Mouse (Mus musculus): ENCODE measurements around the gene Gabra6.
A peak's percentile ranks its signal among the peaks of the same experiment; 100 is the strongest.

The Gabra6 gene

DNA sequence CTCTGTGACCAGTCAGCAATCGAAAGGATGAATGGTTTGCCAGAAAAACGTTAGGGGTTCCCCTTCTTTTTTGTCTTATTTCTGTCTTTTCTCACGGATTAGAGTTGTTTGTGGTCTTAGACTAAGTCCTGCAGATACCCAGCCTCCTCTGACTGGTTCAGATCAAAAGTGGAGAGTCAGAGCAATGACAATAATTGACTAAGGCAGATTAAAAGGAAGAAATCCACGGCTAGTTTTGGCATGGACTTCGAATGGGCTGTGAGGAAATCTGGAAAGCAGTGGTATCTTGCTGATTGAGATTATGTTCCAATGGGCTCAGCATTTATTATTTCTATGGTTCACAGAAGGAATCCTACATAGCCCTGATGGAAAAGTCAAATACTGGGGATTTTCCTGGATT, at the start of gene Gabra6:
Gene Gabra6 (minus strand): TSS at position 191 of the 400 bp plus-strand sequence.
- DNase-seq, result peak; percentile 79

DNA sequence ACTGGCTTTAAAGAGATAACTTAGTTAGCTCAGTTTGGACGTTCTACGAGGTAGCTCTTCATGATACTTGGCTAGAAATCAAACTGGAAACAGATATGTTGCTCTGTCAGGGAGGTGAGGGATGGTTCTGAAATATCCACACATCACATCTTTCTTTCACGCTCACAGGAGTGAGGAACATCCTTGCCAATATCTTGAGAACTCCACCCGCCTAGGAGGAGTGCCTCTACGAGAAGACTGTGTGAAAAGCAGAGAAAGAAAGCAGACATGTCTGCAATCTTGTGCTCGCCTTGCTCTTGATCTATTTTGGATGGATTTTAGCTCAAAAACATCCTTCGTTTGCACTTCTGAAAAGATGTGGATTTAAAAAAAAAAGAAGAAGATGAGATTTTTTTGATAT, 44.7 kb upstream of the Gabra6 start:
- DNase-seq, result no peak

DNA sequence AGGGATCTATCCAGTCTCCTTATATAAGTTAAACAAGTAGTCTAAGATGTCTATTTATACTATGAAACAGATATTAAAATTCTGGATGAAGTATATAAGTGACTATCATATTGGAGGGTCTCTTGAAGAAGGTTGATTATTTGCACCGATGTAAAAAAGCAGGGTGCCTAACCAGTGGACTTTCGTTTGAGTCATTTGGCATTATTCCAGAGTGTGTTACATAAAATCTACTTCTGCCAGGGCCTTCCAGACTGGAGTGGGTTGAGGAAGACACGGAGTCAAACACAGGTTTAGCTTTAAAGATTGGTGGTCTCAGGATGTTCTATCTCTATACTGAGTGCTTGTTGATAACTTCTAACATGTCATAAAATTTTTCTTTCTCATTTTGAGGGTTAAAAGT, 11.2 kb upstream of the Gabra6 start:
- DNase-seq, result no peak

DNA sequence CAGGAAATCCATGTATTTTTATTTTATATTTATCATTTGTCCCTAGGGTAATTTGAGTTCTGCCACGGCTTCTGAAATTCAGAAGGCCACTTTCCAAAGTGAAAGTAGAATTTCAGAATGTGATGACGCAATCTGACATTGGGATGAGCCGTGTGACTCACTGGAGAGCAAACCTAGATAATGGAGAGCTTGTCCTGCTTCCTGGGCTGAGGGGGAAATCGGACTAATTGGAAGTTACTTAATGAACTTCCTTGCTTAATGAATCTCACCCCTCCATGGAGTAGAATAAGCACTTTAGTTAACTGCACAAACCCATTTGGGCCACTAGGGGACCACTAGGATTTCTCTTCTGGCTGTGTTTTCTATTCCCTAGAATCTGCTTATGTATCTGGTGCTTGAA, 5.4 kb upstream of the Gabra6 start:
- no peak for DNase-seq

GRCm38 (mm10) chr11:42321560-42321959, 688 bp upstream of the Gabra6 start:
- DNase-seq, result peak; percentile 21

DNA sequence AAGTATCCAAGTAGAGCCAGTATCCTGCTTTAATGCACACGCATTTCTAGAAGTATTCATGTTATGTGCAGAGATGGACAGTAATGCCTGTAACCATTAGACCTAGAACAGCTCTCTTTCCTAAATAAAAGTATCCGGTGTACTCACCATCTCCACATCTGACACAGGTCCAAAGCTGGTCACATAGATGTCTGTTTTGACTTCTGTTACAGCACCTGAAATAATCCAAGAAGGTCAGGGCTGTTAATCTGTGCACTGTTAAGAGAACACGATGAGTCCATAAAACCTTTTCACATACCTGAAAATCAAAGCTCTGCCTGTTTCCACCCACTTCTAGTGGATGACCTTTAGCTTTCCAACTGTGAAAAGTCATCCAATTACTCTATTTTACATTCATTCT, 1.4 kb downstream of the Gabra6 start:
- DNase-seq, result peak; percentile 41

DNA sequence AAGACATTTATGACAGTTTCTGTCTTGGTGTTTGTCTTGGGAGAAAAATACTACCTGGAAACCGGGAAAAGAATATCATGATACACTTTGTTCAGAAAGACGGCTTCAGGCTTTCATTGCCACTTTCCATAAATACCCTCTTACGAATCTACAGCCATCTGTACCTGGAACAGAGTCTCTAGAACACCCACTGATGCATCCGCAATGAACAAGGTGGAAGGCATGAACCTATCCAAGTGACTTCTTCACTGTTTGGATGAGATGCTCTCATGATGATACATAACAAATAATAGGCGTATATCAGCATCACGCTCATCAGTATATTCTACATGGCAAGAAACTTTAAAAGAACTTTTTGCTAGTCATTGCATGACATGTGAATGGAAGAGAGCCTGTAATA, 1.8 kb downstream of the Gabra6 start:
- DNase-seq, result peak; percentile 74

DNA sequence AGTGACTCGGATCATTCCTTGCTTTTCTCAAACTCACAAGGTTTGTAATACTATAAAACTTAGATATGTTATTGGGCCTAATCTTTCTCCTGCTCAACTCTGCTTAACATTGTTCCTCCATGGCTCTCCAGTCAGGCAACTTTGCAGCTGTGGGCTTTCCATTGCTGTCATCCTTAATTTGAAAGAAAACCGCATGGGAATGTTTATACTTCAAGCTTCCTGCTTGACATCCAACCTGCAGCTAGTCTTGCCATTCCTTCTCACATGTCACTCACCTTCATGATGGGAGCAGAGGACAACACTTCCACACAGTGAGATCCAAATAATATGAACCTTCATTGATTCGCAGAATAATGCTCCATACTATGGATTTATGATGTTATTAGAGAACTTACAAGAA, 2.9 kb downstream of the Gabra6 start:
- peak; percentile 36 for DNase-seq

DNA sequence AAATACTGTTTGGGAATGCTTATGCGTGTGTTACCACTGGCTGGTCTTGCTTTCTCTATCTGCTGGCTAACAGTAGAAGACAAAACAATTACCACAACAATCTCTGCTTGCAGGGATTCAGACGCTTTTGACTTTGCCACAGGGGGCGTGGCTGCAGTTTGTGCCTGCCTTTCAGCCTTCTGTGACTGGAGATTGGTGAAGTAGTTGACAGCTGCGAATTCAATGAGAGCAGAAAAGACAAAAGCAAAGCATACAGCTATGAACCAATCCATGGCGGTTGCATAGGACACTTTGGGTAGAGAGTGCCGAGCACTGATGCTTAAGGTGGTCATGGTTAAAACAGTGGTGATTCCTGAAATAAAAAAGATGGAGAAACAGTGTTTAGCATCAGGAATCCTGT, 6.0 kb downstream of the Gabra6 start:
- peak; percentile 59 for DNase-seq

DNA sequence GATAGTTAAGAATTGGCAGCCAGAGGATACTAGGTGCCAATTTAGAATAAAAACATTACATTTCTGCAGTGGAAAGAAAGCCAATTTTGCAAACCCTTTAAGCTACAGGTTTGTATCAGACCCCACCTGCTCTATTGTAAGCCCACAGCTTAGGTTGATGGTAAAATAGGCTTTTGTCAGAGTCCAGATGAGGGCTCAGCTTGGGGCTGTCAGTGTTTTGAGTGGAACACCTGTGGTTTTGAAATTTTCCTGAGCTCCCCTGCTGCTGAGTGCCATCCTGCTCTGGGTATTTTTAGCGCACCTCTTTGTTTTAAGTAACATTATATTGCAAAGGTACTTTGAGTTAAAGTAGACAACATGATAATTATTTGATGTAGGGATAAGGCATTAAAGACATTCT, 10.0 kb downstream of the Gabra6 start:
- peak; percentile 76 for DNase-seq

GRCm38 (mm10) chr11:42309086-42309485, 11.8 kb downstream of the Gabra6 start:
- DNase-seq, result peak; percentile 35

DNA sequence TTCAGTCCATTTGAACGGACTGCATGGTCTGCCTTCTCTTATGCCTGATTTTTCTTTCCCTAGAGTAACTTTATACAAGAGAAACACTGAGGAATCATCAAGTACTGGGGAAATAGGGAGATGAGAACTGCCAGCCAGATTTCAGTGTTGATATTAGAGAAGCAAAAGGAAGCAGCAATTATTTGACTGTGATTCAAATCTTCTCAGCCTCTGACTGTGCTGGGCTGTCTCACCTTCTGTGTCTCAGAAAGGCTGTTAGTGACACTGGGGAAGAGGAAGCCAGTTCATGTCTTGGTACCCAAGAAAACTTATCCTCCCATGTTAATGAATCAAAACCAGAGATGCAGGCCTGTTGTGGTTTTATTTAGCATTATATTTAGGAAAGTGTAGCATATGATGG, 14.8 kb downstream of the Gabra6 start:
- peak; percentile 37 for DNase-seq

- no peak for DNase-seq
These were observed 61.9 kb downstream of the Gabra6 start for GRCm38 (mm10) chr11:42258978-42259377.
